Mouse (Mus musculus) granulocyte monocyte progenitor cell, adult 5-6 weeks (primary cell): Measurements from ENCODE around the gene Acoxl. TPM values are rescaled to one million over a fixed set of nuclear protein-coding genes. Genes with fewer than 3 reads are reported as not detected.

Experiments
- ATAC-seq: replicated peaks from 2 replicates; pipeline ENCODE4 v1.8.0; 2016; ENCODE audit warnings: mild to moderate bottlenecking, moderate TSS enrichment, inconsistent platforms; ENCODE audit not compliant: poor library complexity, severe bottlenecking
- total RNA-seq, 2 experiments: library from RNA; stranded (forward) in 1 of 2; stranded (reverse) in 1 of 2; fragments of 200-712, 200-1000 nt in 1 of 2; fragments of >200 nt in 1 of 2; fragmentation: Nextera tagmentation in 1 of 2; gene quantifications; 2 replicates each; pipeline ENCODE4 v1.2.3; 2014 to 2017

The Acoxl gene
- total RNA-seq, 2 experiments from 2014 or later, result not detected

DNA sequence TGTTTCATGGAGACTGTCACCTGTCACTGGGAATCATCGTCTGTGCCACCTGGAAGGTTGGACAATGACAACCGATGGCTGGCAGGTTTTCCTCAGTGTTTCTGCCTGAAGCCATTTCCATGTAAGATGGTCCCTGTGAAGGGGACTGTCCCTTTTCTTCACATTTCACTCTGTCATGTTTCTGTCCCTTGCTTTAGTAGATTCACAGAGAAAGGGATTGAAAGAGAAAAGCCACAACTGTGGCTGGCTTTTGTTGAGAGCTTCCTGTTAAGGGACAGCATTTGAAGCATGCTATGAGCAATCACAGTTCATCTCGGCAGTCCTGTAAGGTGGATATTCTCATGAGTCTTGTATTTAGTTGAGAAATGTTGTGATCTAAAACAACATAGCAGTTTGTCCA is 52.4 kb downstream of the Acoxl start:
- ATAC-seq, result no peak

- no peak for ATAC-seq
Measured at GRCm38 (mm10) chr2:127894890-127895289, 56.2 kb downstream of the Acoxl start.

DNA sequence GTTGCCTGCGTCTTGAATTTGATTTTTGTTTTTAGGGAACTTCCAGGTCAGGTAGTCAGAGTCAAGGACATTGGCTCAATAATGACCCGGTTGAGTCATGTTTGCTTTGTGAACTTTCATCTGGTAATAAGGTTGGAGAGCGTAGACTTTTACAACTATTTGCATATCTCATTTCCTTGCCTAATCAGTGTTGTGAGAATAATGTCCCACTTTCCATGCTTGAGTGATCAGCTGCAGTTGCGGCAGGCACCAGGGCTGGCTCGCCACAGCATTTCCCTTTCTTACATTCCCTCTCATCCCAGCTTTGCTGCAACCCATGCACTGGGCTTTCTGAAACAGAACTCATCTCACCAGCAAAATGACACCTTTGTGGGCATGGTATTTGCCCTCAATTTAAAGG is 59.0 kb downstream of the Acoxl start:
- no peak for ATAC-seq

DNA sequence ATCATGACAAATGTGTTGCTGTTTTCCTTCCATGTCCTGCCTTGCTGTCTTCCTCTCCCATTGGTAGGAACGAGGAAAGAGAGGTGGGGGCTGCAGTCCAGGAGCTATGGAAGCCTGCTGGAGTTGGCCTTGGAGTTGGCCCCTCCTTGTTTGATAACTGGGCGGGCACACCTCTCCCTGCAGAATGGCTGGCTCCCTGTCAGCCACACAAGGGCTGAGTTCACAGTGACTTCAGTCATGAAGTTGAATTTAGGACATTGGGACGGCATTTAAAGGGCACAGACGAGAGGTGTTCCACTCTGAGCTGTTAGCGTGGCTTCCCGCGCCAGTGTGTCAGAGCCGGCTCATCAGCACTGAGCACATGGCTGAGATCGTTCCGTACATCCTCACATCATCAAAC is 66.2 kb downstream of the Acoxl start:
- ATAC-seq, result no peak

GRCm38 (mm10) chr2:127906973-127907678 is 68.5 kb downstream of the Acoxl start:
- no peak for ATAC-seq

DNA sequence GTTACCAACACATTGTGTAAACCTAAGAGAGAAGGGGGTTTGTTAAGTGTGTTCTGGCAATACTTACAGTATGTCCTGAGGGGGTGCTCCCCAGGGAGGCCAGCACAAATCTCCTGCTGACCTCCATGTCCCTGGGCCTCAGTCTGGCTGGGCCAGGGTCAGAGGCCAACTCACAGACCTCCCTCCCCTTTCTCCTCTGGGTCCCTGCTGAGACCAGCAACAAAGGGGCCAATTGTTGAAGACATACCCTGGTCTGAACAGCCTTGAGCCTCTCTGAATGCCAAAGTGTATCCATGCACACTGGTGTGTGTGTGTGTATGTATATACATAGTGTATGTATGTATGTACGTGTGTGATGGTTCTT is 69.0 kb downstream of the Acoxl start:
- ATAC-seq, result no peak

- no peak for ATAC-seq
Measured at GRCm38 (mm10) chr2:127908881-127909280, 70.2 kb downstream of the Acoxl start.

DNA sequence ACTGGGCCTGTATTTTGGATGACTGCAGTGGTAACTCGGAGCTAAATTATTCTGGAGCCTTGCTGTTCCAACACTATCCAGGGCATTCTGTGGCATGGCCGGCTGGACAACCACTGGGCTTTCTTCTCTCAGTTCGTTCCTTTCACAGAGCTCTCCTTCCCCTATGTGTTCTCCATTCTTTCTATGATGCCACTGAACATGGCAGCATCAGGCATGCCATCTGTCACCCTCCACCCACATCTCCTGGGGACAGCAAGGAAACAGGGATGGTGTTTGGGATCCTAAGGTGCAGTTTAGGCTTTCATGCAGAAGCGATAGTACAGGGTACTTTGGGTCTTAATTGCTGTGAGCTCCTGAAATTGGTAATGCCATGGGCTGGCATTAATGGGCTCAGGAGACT is 71.1 kb downstream of the Acoxl start:
- ATAC-seq, result no peak

DNA sequence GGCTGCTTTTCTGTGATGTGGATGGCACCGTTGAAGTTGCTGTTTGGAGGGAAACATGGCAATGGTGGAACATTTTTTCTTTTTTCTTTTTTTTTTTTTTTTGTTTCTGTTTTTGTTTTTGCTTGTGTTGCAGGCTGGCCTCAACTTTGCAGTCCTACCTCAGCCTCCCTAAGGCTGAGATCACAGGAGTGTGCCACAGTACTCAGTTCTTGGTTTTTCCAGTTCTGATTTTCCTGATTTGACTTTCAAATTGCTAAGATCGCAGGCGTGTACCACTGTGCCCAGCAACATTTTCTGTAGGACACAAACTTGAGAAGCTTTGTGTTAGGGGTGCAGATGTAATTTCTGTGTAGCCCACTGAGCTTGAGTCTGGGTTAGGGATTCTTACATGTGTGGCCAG is 72.9 kb downstream of the Acoxl start:
- ATAC-seq, result no peak

- no peak for ATAC-seq
Measured at GRCm38 (mm10) chr2:127914047-127914446, 75.4 kb downstream of the Acoxl start.

DNA sequence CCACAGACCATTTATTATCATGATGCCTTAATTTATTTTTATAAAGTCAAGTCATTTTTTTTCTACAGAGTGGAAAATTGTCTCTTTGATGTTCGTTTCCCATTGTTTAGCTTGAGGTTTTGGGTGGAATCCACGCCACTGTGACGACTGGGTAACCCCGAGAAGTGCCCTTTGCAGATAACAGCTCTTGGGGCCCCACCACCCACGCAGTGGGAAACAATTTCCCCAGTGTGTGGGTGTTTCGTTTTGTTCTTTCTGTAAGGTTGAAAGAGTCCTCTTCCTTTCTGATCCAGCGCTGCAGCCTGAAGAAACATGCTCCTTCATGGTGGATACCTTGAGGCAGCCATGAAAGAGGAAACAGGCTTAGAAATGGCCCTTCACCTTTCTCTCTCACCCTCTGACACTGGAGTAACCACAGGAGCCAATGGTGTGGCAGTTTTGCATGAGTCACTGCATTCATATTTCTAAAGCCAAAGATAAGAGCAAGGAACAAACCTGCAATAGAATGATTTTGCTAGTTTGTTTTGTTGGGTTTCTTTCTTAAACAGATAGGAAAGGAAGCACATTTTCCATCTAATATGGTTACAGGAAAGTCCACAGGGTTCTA is 78.2 kb downstream of the Acoxl start:
- no peak for ATAC-seq

DNA sequence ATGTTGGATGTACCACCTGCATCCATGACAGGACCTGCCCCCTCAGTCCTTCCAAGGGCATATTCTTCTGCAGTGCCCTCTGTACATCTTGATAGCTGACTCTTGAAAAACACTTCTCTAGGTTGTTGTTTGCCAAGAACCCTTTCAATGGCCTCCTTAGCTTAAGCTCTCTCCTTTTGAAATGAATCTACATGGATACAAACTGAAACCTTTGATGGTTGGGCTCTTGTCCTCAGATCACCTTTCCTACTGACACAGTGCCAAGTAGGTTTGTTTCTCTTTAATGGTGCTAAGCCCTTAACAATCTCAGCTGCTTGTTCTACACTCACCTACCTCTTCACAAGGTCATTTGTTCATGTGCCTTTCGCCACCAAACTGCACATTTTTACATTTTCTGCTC is 81.1 kb downstream of the Acoxl start:
- no peak for ATAC-seq

DNA sequence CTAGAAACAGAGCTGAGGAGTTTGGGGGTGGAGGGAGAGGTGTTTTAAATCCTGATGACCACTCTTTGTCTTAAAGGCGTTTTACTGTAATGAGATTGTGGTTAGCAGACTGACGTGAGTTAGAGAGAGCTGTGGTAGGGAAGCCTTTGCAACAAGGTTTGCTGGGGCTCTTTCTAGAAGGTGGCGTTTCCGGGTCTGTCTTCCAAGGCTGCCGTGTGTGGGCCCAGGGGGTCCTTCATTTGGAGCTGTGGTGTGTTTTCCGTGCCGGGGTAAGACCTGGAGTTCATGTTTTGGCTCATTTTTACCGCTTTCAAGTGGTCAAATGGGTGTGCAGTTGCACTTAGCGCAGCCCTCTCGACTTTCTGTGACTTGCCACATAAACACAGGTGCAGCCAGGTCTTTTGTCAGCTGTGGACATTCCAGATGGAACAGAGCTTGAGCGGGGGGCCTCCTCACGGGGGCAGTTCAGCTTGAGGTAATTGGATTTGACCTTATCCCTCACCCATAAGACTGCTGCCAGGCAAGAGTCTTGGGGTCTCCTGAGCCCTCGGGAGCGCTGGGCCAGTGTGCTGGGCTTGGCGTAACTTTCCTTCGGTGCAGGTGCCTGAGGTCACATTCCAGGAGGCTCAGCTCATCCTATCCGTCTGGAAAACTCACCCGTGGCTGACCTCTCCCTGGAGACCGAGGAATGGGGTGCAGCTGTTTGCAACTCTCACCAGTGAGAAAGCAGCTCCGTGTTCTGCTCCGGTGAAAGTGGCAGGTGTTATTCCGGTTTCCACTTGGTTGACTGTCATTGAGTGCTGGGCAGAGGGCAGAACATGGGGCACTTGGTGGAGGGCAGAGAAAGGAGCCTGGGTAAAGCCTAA is 83.6 kb downstream of the Acoxl start:
- no peak for ATAC-seq

DNA sequence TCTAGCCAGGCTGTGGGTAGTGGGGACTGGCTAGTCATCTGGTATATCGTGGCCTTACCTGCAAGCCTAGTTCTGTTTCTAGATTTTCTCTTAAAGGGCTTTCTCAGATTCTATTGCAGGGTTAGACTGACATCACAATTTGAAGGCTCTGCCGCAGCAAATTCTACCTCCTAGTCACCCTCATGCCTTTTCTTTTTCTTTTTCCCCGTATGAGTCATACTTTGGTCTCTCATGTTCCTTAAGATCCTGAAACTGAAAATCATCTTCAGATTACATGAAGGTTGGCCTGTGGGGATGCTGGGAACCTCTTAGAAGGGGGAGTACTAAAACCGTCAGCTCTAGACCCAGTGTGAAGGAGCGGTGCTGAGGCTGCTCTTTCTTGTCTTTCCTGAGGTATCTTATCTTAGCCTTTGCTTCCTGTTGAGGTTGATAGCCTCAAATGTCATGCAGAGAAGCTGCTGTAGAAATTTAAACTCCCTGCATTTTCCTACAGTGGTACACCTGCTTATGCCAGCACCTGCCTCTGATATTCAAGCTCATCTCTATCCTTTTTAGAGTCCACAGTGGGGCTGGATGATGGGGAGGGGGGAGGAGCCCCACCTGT is 84.5 kb downstream of the Acoxl start:
- ATAC-seq, result no peak

- no peak for ATAC-seq
Measured at GRCm38 (mm10) chr2:127926679-127927324, 88.1 kb downstream of the Acoxl start.

GRCm38 (mm10) chr2:127927452-127928273 is 89.0 kb downstream of the Acoxl start:
- no peak for ATAC-seq

- ATAC-seq, result no peak
Measured at GRCm38 (mm10) chr2:127928279-127928678, 89.6 kb downstream of the Acoxl start.

GRCm38 (mm10) chr2:127928871-127929270 is 90.2 kb downstream of the Acoxl start:
- ATAC-seq, result peak; percentile 89

DNA sequence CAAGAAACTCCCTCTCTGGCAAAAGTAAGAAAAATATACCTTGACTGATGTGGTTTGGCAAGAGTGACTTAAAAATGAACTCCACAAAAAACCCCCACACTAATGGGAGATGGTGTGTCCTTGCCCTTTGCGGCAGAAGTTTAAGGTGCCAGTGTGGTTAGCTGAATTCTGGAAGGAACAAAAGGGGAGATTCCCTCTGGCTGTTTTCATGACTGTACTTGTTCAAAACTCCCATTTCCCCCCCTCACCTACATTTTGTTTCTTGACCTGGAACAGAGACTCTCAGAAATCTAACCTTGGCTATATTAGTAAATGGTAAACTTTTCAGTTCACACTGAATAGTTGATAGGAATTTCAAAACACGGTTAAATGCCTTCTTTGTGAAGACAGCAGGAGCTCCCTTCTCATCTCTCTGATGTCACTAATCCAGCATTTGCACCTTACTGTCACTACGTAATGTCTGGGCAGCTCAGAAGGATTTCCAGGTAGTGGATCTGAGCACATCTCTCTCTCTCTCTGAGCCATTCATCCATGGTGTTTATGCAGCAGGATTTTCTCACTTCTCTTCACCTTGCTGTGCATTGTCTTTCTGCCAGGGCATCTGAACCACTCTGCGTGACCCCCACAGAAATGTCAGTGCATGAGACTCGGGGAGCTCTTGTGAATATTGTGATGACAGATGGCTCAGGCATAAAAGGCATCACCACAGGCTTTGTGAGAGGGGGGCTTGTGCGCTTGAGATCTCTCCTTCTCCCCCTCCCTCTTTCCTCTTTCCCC is 91.5 kb downstream of the Acoxl start:
- ATAC-seq, result no peak
